In genomic region chr2:130496037-130496436, GRCm38 (mm10) we compare ENCODE assay signal across 8 mouse cellular contexts. TPM values are rescaled to one million over a fixed set of nuclear protein-coding genes. Genes with fewer than 3 reads are reported as not detected.
DNase-seq lines count a peak whose midpoint lies in the region; ATAC-seq and TF ChIP-seq lines count a peak whose summit lies in the region.
"Had no signal": no experiment of that assay in that cellular context is flagged by ENCODE, and none has a peak within 500 bp of the region (broad histone marks: within the 10 kb centered on the region; RNA-seq: fewer than 3 reads in every experiment).

No protein-coding gene starts in this region.

- peaks cover 45% of the 10 kb centered on the region for H3K79me3 ChIP-seq in C2C12 (ENCODE audit: low read depth)

- H3K79me2 ChIP-seq in C2C12 (ENCODE audit: control insufficient read depth, insufficient read depth), result peaks cover 97% of the 10 kb centered on the region

- no peak for TF ChIP-seq CTCF in C2C12 (IDR thresholded peaks at IDR 0.05; ENCODE audit: control insufficient read depth, insufficient read depth, insufficient read length)

- H3K9me3 ChIP-seq in forebrain, embryonic 11.5 days (ENCODE audit: control insufficient read depth, low read length), result peaks cover 3% of the 10 kb centered on the region; the same call in 1 of the 2 replicates

- H3K4me1 ChIP-seq in forebrain, embryonic 11.5 days (replicated peaks; ENCODE audit: control insufficient read depth, insufficient read depth, low read length), result peaks cover 8% of the 10 kb centered on the region; the same call in 1 of the 2 replicates

- H3K36me3 ChIP-seq in C2C12 (ENCODE audit: control insufficient read depth, insufficient read depth), result no peaks in the 10 kb centered on the region
- no peaks in the 10 kb centered on the region for H3K36me3 ChIP-seq in forebrain, embryonic 11.5 days (ENCODE audit: control insufficient read depth, insufficient read depth, low read length)

- H3ac ChIP-seq in C2C12 (ENCODE audit: control insufficient read depth, insufficient read length, low read depth), result peak overlapping the region; percentile 37

- peak overlapping the region; percentile 33; the same call in 1 of the 2 replicates for H3K27ac ChIP-seq in forebrain, embryonic 11.5 days (ENCODE audit: low read depth, low read length)
- H3K27ac ChIP-seq: liver, embryonic 14.5 days had no signal

- no peaks in the 10 kb centered on the region for H3K27me3 ChIP-seq in C2C12 (ENCODE audit: control insufficient read depth, insufficient read depth, insufficient read length)
- H3K27me3 ChIP-seq in forebrain, embryonic 11.5 days (ENCODE audit: control insufficient read depth, insufficient read depth, low read length), result no peaks in the 10 kb centered on the region

- no peak overlapping the region for H3K4me2 ChIP-seq in forebrain, embryonic 11.5 days (ENCODE audit: low read depth, low read length, severe bottlenecking)

- H3K9ac ChIP-seq in forebrain, embryonic 11.5 days (ENCODE audit: low read length), result peak overlapping the region; percentile 24
- H3K9ac ChIP-seq: liver, embryonic 14.5 days had no signal

- intact Hi-C loops in heart, postnatal 14 days (cut with DNase I), result no loop called here
- intact Hi-C loops in left cerebral cortex, postnatal 10 days (cut with DNase I), result no loop called here

- peak; percentile 61 for DNase-seq in adrenal gland, adult 2 months
- DNase-seq in forebrain, embryonic 11.5 days (ENCODE audit: low spot score), result peak; percentile 52
- DNase-seq in heart, postnatal 14 days, result peak; percentile 19 to 56
- peak; percentile 49 to 54 for DNase-seq in left cerebral cortex, postnatal 10 days (ENCODE audit: extremely low spot score in 1 of 2, low spot score in 2 of 2)
- peak; percentile 32 for DNase-seq in retina, adult 2 months (ENCODE audit: low read depth, low spot score)
- no peak for DNase-seq in T-cell, adult 2 months (ENCODE audit: low spot score)

- H3K4me3 ChIP-seq in C2C12 (ENCODE audit: insufficient read depth, poor library complexity, severe bottlenecking), result no peak overlapping the region
- no peak overlapping the region for H3K4me3 ChIP-seq in forebrain, embryonic 11.5 days (ENCODE audit: low read depth, low read length)

- 0 out of 2 replicates have a peak, but pooled peaks have one; percentile 14 for ATAC-seq in forebrain, embryonic 11.5 days (replicated peaks; ENCODE audit: low FRiP score)

- 40% methylated on average over 6 of the region's 6 CpGs for WGBS in forebrain, embryonic 11.5 days

TF ChIP-seq in C2C12, 6 proteins besides CTCF, POLR2A, EP300 and RAD21:
- TF ChIP-seq CEBPB (IDR thresholded peaks at IDR 0.05; ENCODE audit: low read depth) (no peak), USF1 (IDR thresholded peaks at IDR 0.05; ENCODE audit: low read depth) (no peak), MYOD1 (IDR thresholded peaks at IDR 0.05; ENCODE audit: control insufficient read depth, insufficient read length, low read depth) (no peak), FOSL1 (IDR thresholded peaks at IDR 0.05; ENCODE audit: insufficient read depth, low read length, poor library complexity, severe bottlenecking) (no peak), MYOG (IDR thresholded peaks at IDR 0.05; ENCODE audit: control insufficient read depth, extremely low read depth, insufficient read length) (no peak), MAX (IDR thresholded peaks at IDR 0.05) (no peak)

RNA-seq across cellular contexts. Expression of gene Ptpra, which starts 46.0 kb away (rescaled TPM):
- 31.6 TPM for polyA plus RNA-seq in C2C12 (2012; fragmentation: generic; extraction: Trizol)
- 100 to 1,000 TPM; 125 to 145 TPM for total RNA-seq in adrenal gland, adult 2 months (2021)
- 80.0 and 113 TPM in 2 replicates for polyA plus RNA-seq in adrenal gland, adult 2 months (2012; rRNA removed)
- polyA plus RNA-seq in forebrain, embryonic 11.5 days (2014; fragmentation: Nextera tagmentation; extraction: Ambion mirVana), result 116 and 128 TPM in 2 replicates
- 10 to 100 TPM; 61.8 to 63.8 TPM for total RNA-seq in heart, postnatal 14 days (2021)
- total RNA-seq in left cerebral cortex, postnatal 10 days (2021), result 100 to 1,000 TPM; 257 to 262 TPM
